Mouse (Mus musculus): ENCODE measurements at regions not wholly inside any gene's neighbourhood (a gene's known extent, or its start where the extent isn't known, plus 50 kb on each side); places are given as distances from the start of the nearest gene placed in this dataset.

DNA sequence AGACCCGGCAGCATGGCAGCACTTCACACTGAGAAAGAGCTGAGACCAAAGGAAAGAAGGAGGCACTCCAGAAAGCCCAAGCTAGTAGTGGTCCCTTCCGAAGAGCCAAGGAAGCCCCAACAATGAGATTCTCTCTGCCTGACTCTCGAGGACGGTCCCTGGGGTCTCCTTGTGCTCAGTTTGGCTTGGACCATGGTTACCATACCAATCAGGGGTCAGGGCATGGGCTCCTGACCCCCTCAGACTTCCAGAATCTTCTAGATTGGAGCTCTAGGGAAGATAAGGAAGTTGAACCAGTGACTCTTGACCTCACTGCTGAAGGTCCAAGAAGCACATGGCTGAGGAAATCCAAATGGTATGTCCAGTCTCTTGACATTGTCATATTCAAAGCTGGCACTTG lies 53.0 kb upstream of the Cplx2 start:
- CTCF ChIA-PET = no interaction called here

DNA sequence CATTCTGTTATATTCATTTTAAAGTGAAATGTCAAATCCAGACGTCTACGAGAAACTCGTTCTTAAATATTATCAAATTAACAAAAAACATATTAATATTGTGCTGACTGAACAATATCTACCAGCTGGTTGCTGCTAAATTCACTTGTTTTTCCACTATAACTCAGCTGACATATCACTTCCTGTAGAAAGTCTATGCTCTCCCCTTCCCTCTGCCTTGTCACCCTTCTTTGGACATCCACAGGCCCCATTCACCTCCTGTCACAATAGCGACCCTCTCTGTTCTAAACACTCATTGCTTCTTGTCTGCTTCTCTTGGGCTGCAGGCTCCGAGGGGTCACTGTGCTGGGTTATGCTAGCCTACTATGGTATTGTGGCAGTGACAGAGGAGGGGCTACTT lies 52.5 kb upstream of the Cplx2 start:
- CTCF ChIA-PET = no interaction called here

DNA sequence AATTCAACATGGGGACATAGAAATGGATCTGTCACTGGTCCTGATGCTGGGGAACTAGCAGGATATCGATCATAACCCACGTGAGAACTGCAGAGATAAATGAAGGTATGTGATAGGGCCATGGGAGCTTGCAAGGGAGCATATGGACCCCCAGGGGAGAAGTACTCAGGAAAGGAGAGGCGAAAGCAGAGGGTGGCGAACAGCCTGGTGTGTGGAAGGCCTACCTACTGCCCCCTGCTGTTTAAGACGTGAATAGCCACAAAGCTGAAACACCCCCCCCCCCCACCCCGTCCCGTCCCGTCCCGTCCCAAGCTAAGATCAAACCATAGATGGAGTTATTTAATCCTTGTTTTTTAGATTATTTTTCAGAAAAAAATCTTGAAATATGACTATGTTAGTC lies 50.9 kb upstream of the Cplx2 start:
- CTCF ChIA-PET = interaction anchor here (1.5 kb wide), 1 partner anchor 127 kb away, joined by 3 read pairs; no protein-coding TSS in a partner anchor

DNA sequence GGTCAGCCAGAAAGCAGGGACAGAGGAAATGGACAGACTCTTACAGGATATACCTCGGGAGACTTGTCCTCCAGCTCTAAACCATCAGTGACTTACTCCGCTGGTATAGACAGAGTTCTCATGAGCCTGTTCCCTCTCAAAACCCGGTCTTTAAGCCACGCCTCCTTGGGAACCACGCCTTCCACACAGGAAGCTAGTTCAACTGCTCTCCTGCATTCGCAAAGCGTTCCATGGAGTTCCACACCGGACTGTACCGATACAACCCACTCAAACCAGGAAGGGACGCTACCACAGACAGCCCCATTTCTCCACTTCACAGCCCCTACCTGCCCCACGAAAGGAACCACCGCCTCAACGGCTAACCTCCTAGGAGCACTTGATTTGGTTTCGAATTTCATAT lies 50.1 kb upstream of the Cplx2 start:
- CTCF ChIA-PET = interaction anchor here (1.5 kb wide), 1 partner anchor 126 kb away, joined by 3 read pairs; no protein-coding TSS in a partner anchor
